Comparison of ENCODE assay signal across 18 mouse cellular contexts in the genomic region with DNA sequence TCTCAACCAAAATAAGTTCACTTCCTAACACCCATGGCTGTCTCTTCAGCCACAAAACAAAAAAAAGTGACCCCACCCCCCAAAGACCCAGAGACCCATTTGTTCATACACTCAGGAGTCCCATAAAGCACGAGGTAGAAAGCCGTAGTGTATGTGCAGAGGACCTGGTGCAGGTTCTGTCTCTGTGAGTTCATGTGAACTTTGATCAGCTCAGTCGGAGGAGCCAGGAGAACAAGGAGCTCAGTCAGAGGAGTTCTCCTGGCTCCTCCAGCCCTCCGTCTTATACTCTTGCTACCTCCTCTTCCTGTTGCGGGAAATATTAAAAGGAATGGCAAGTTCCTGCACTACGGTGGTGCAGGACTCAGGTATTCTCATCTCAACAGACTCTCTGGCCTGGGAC. TPM values are rescaled to one million over a fixed set of nuclear protein-coding genes. Genes with fewer than 3 reads are reported as not detected.
DNase-seq lines count a peak whose midpoint lies in the region; ATAC-seq lines count a peak whose summit lies in the region.
"Had no signal": no experiment of that assay in that cellular context is flagged by ENCODE, and none has a peak within 500 bp of the region (broad histone marks: within the 10 kb centered on the region; RNA-seq: fewer than 3 reads in every experiment).

No protein-coding gene starts in this region.

- H3K27me3 ChIP-seq in intestine, embryonic 16.5 days (replicated peaks; ENCODE audit: control insufficient read depth, insufficient read depth, low read length) = no peaks in the 10 kb centered on the region
- H3K27me3 ChIP-seq: embryonic facial prominence, embryonic 12.5 days; forebrain, embryonic 13.5 days; forebrain, embryonic 15.5 days had no signal

- no peak overlapping the region for H3K4me3 ChIP-seq in intestine, embryonic 16.5 days (ENCODE audit: low read length)
- H3K4me3 ChIP-seq: embryonic facial prominence, embryonic 10.5 days; embryonic facial prominence, embryonic 12.5 days; forebrain, embryonic 13.5 days; forebrain, embryonic 15.5 days had no signal

- no peaks in the 10 kb centered on the region for H3K4me1 ChIP-seq in intestine, embryonic 16.5 days (ENCODE audit: control insufficient read depth, insufficient read depth, low read length)
- H3K4me1 ChIP-seq: embryonic facial prominence, embryonic 12.5 days; forebrain, embryonic 13.5 days; forebrain, embryonic 15.5 days had no signal

- H3K36me3 ChIP-seq in intestine, embryonic 16.5 days (ENCODE audit: control insufficient read depth, insufficient read depth, low read length) = 0 out of 2 replicates have a peak, but pooled peaks cover 2% of the 10 kb centered on the region

- DNase-seq in kidney, postnatal 36 days = peak; percentile 29 to 34
- no peak for DNase-seq in kidney, adult 18-20 months
- DNase-seq in cerebellum, adult 18-20 months = no peak
- DNase-seq: adrenal gland, adult 2 months; adrenal gland, postnatal 10 days; adrenal gland, postnatal 25 days; cerebellum, adult 11 months; cerebellum, adult 2 months; cerebellum, adult 9-10 months; cerebellum, postnatal 10 days; cerebellum, postnatal 25 days; forebrain, postnatal 0 days had no signal

- no peak overlapping the region for H3K4me2 ChIP-seq in intestine, embryonic 16.5 days (ENCODE audit: low read depth, low read length)
- H3K4me2 ChIP-seq: embryonic facial prominence, embryonic 12.5 days; forebrain, embryonic 13.5 days; forebrain, embryonic 15.5 days had no signal

- no peak overlapping the region for H3K9ac ChIP-seq in intestine, embryonic 16.5 days (ENCODE audit: low read depth, low read length)
- H3K9ac ChIP-seq: embryonic facial prominence, embryonic 12.5 days; forebrain, embryonic 13.5 days; forebrain, embryonic 15.5 days; forebrain, postnatal 0 days had no signal

- H3K9me3 ChIP-seq in intestine, embryonic 16.5 days (ENCODE audit: control insufficient read depth, low read length) = no peaks in the 10 kb centered on the region
- H3K9me3 ChIP-seq: embryonic facial prominence, embryonic 10.5 days; embryonic facial prominence, embryonic 12.5 days; forebrain, embryonic 13.5 days; forebrain, embryonic 15.5 days had no signal

- H3K27ac ChIP-seq in intestine, embryonic 16.5 days (ENCODE audit: low read length) = no peak overlapping the region
- H3K27ac ChIP-seq: embryonic facial prominence, embryonic 10.5 days; embryonic facial prominence, embryonic 12.5 days; forebrain, embryonic 13.5 days; forebrain, embryonic 15.5 days had no signal

- peak; percentile 76; the same call in 1 of the 2 replicates for ATAC-seq in intestine, embryonic 16.5 days
- ATAC-seq in megakaryocyte, adult 5-6 weeks (ENCODE audit: poor library complexity, severe bottlenecking) = no peak
- ATAC-seq: forebrain, embryonic 13.5 days; forebrain, embryonic 15.5 days; forebrain, postnatal 0 days had no signal

- WGBS in intestine, embryonic 16.5 days = 68% methylated on average over 6 of the region's 6 CpGs

RNA-seq across cellular contexts. Expression of gene Tbcd, which starts 15.7 kb away (rescaled TPM):
- polyA plus RNA-seq in intestine, embryonic 16.5 days (2015; fragmentation: Nextera tagmentation; extraction: Ambion mirVana) = 35.3 and 36.7 TPM in 2 replicates
- total RNA-seq in megakaryocyte, adult 5-6 weeks (2015) = 28.1 and 28.7 TPM in 2 replicates
- 34.9 and 43.7 TPM in 2 replicates for total RNA-seq in megakaryocyte, adult 5-6 weeks (2017)

RNA-seq across cellular contexts. Expression of gene Fn3k, which starts 32.7 kb away (rescaled TPM):
- polyA plus RNA-seq in intestine, embryonic 16.5 days (2015; fragmentation: Nextera tagmentation; extraction: Ambion mirVana) = 1.6 and 1.8 TPM in 2 replicates
- 0.36 and 0.45 TPM in 2 replicates for total RNA-seq in megakaryocyte, adult 5-6 weeks (2015)
- 0.18 and 1.1 TPM in 2 replicates for total RNA-seq in megakaryocyte, adult 5-6 weeks (2017)

RNA-seq across cellular contexts. Expression of gene Fn3krp, which starts 46.2 kb away (rescaled TPM):
- polyA plus RNA-seq in intestine, embryonic 16.5 days (2015; fragmentation: Nextera tagmentation; extraction: Ambion mirVana) = 3.8 and 5.3 TPM in 2 replicates
- total RNA-seq in megakaryocyte, adult 5-6 weeks (2015) = 5.1 and 5.7 TPM in 2 replicates
- 9.6 and 10.0 TPM in 2 replicates for total RNA-seq in megakaryocyte, adult 5-6 weeks (2017)

RNA-seq across cellular contexts. Expression of gene Zfp750, which starts 51.7 kb away (rescaled TPM):
- 0.50 and 0.62 TPM in 2 replicates for polyA plus RNA-seq in intestine, embryonic 16.5 days (2015; fragmentation: Nextera tagmentation; extraction: Ambion mirVana)
- 0.75 and 1.6 TPM in 2 replicates for total RNA-seq in megakaryocyte, adult 5-6 weeks (2015)
- 0.07 and 0.24 TPM in 2 replicates for total RNA-seq in megakaryocyte, adult 5-6 weeks (2017)

Comparison
In these comparisons a context has a peak if more than half of its experiments do, and no peak if none do; other contexts are left out.
1. DNase-seq: peak in kidney, postnatal 36 days (2 of 2); none in kidney, adult 18-20 months (single experiment) and cerebellum, adult 18-20 months (0 of 2).